Mouse (Mus musculus) lung, adult 2 months (tissue): ENCODE results near the gene Gadl1. TPM values are rescaled to one million over a fixed set of nuclear protein-coding genes. Genes with fewer than 3 reads are reported as not detected.
"Not testable (repeated sequence)": the region's sequence is repeated elsewhere in the genome, so short reads cannot be mapped to it uniquely, and the experiment has no call there.

ENCODE experiments used
- DNase-seq: peaks from one replicate; pipeline ENCODE4 v3.0.0; 2022
- H3K4me1 ChIP-seq: fragments of 200-500 bp; 2 replicates; pipeline ENCODE4 v1.6.1; 2011; ENCODE audit warnings: low read length; ENCODE audit not compliant: control insufficient read depth, insufficient read depth
- H3K4me3 ChIP-seq: fragments of 200-500 bp; replicated peaks from 2 replicates; pipeline ENCODE3; 2011; ENCODE audit warnings: low read depth, mild to moderate bottlenecking, control low read depth, low read length; ENCODE audit errors: extremely low read depth
- CTCF ChIP-seq: fragments of 200-500 bp; IDR thresholded peaks from 2 replicates; pipeline ENCODE4 v1.5.1; 2011; ENCODE audit warnings: mild to moderate bottlenecking, low read length, control low read depth; ENCODE audit not compliant: insufficient read depth
- POLR2A ChIP-seq: fragments of 200-500 bp; IDR thresholded peaks from 2 replicates; pipeline ENCODE4 v1.6.1; 2011; ENCODE audit warnings: low read depth, mild to moderate bottlenecking, control low read depth, low read length, borderline replicate concordance; ENCODE audit errors: extremely low read depth
- WGBS: fragments of 180-500 bp; shearing (Covaris S2); methylation state at CpG from one replicate; pipeline ENCODE4 v1.1.7; 2018; 5-methylcytosine and 5-hydroxymethylcytosine counted together
- polyA plus RNA-seq: library from polyadenylated mRNA; depleted of rRNA; stranded (reverse); fragments of >200 nt; gene quantifications from 2 replicates; pipeline ENCODE4 v1.2.3, GENCODE M21; 2012

Gadl1 gene
- polyA plus RNA-seq, 1 experiment, result 0.05 TPM

DNA sequence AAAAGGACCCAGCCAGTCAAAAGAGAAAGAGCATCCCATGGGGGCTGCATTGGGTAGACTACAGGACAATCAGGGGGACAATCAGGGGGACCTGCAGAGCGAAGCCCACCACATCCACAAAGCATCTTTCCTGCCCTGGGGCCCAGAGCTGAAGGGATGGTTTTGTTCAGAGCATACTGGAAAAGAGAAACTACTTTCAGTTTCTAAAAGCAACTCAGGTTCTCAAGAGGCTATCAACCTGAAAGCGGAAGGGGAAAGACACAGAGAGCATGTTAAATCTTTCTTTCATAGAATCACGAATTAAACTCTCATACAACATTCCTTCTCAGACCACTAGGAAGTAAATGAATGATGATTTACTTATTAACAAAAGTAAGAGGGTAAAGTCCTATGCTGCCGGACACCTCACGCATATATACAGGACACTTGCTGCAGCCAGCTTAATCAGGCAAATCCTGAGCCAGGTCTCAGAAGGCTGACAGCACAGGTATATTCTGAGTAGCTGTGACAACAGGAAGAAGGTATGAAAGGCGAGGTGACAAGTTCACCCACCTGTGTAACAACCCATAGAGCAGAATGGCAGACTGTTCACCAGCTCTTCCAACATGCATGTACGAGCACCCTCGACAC, 90.2 kb downstream of the Gadl1 start:
- 82% methylated on average over 8 of the region's 8 CpGs for WGBS
- TF ChIP-seq CTCF (no peak), POLR2A (no peak)
- H3K4me1 ChIP-seq, result no peaks in the 10 kb centered on the region
- H3K4me3 ChIP-seq, result no peak overlapping the region
- no peak for DNase-seq

GRCm38 (mm10) chr9:116013911-116014310, 104.7 kb downstream of the Gadl1 start:
- Histone ChIP-seq H3K4me1 (no peaks in the 10 kb centered on the region), H3K4me3 (no peak overlapping the region)
- 68% methylated on average over 4 of the region's 4 CpGs for WGBS
- DNase-seq, result no peak
- no peak for TF ChIP-seq CTCF

DNA sequence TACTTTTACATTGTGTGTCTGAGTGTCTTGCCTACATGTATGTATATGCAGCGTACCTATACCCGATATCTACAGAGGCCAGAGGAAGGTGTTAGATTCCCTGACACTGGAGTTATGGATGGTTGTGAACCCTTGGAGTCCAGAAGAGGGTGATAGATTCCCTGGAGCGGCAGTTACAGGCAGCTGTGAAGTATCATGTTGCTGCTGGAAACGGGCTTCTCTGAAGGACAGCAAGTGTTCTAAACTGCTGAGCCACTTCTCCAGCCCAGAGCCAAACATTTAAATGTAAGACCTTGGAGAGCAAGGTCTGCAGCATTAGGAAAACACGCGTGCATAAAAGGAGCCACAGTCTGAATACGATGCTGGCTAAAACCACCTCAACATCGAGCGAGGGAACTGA, 107.0 kb downstream of the Gadl1 start:
- H3K4me3 ChIP-seq, result no peak overlapping the region
- 72% methylated on average over 9 of the region's 9 CpGs for WGBS
- no peak for DNase-seq
- TF ChIP-seq CTCF (no peak), POLR2A (no peak)
- H3K4me1 ChIP-seq, result no peaks in the 10 kb centered on the region

GRCm38 (mm10) chr9:116017091-116017490, 107.8 kb downstream of the Gadl1 start:
- H3K4me3 ChIP-seq, result no peak overlapping the region
- 82% methylated on average over 3 of the region's 3 CpGs for WGBS
- TF ChIP-seq POLR2A, result no peak
- TF ChIP-seq CTCF, result no peak
- no peaks in the 10 kb centered on the region for H3K4me1 ChIP-seq
- DNase-seq, result no peak

- Histone ChIP-seq H3K4me3 (no peak overlapping the region), H3K4me1 (no peaks in the 10 kb centered on the region)
- no peak for DNase-seq
- TF ChIP-seq POLR2A (no peak), CTCF (no peak)
- 89% methylated on average over 7 of the region's 7 CpGs for WGBS
These were observed 109.3 kb downstream of the Gadl1 start for GRCm38 (mm10) chr9:116018586-116018985.

- TF ChIP-seq CTCF, result no peak
- TF ChIP-seq POLR2A, result no peak
- WGBS, result 69% methylated on average over 6 of the region's 6 CpGs
- no peak for DNase-seq
- Histone ChIP-seq H3K4me3 (no peak overlapping the region), H3K4me1 (no peaks in the 10 kb centered on the region)
These were observed 116.1 kb downstream of the Gadl1 start for GRCm38 (mm10) chr9:116025371-116025770.

GRCm38 (mm10) chr9:116029076-116029475, 119.8 kb downstream of the Gadl1 start:
- no peak for TF ChIP-seq CTCF
- TF ChIP-seq POLR2A, result no peak
- 86% methylated on average over 2 of the region's 2 CpGs for WGBS

DNA sequence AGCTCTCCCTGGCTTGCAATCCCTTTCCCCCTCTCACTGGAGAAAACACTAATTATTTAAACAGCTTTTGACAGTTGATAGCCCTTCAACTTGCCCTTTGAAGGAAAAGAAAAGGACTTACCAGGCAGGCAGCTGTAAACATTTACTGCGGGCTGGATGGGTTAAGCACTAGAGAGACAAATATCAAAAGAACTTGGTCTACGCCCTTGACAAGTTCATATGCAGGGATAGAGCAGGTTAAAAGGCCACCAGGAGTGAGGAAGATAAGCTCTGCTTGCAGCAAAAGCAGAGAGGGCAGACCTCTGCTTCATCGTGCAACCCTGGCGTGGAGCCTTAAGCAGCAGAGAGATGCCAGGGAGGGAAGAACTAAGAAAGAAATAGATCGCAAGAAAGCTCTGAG, 123.5 kb downstream of the Gadl1 start:
- WGBS, result 33% methylated on average over 5 of the region's 5 CpGs
- no peak overlapping the region for H3K4me3 ChIP-seq
- no peaks in the 10 kb centered on the region; the same call in 1 of the 2 replicates for H3K4me1 ChIP-seq
- no peak for TF ChIP-seq CTCF
- TF ChIP-seq POLR2A, result no peak
- DNase-seq, result no peak

More at GRCm38 (mm10) chr9:116029076-116029475, 119.8 kb downstream of the Gadl1 start:
- Histone ChIP-seq H3K4me3 (no peak overlapping the region), H3K4me1 (no peaks in the 10 kb centered on the region; the same call in 1 of the 2 replicates)
- no peak for DNase-seq

DNA sequence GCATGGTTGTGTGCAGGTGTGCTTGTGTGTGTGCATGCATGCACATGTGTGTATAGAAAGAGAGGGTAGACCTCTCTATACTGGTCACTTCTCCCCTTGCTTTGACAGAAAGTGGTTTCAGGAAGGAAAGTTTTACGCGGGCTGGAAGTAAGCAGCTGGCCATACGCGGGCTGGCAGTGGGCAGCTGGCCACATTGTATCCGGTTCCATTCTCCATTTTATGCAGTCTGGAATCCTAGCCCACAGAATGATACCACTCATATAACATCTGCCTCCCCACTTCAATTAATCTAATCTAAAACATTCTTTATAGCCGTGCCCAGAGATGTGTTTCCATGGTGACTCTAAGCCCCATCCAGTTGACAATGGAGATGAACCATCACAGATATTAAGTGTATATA, 129.0 kb downstream of the Gadl1 start:
- DNase-seq, result no peak
- no peak overlapping the region for H3K4me3 ChIP-seq
- H3K4me1 ChIP-seq, result no peaks in the 10 kb centered on the region
- 64% methylated on average over 6 of the region's 6 CpGs for WGBS
- TF ChIP-seq POLR2A (no peak), CTCF (no peak)

GRCm38 (mm10) chr9:116039981-116040380, 130.7 kb downstream of the Gadl1 start:
- no peak for TF ChIP-seq CTCF
- no peak for TF ChIP-seq POLR2A
- no peak overlapping the region for H3K4me3 ChIP-seq
- no peaks in the 10 kb centered on the region for H3K4me1 ChIP-seq
- DNase-seq, result no peak
- 74% methylated on average over 4 of the region's 4 CpGs for WGBS

- WGBS, result 91% methylated on average over 14 of the region's 14 CpGs
- not testable (repeated sequence) for DNase-seq, H3K4me3 ChIP-seq, H3K4me1 ChIP-seq
These were observed 131.6 kb downstream of the Gadl1 start for GRCm38 (mm10) chr9:116040852-116041251.
